16 mouse cellular contexts compared by ENCODE assay signal in genomic region chr16:91780151-91780550, GRCm38 (mm10).
"Had no signal": no experiment of that assay in that cellular context is flagged by ENCODE, and none has a peak within 500 bp of the region (broad histone marks: within the 10 kb centered on the region; RNA-seq: fewer than 3 reads in every experiment).

No protein-coding gene starts in this region.

- H3K4me2 ChIP-seq: liver, embryonic 15.5 days; lung, embryonic 15.5 days; midbrain, embryonic 11.5 days; midbrain, embryonic 13.5 days; midbrain, embryonic 15.5 days; neural tube, embryonic 12.5 days had no signal

- DNase-seq: liver, postnatal 0 days; lung, adult 2 months; lung, postnatal 14 days; lung, postnatal 36 days; right cerebral cortex, postnatal 25 days; right cerebral cortex, postnatal 4 days; spleen, adult 18-20 months had no signal

- H3K4me3 ChIP-seq: liver, embryonic 15.5 days; lung, embryonic 15.5 days; megakaryocyte, embryonic 14.5 days; midbrain, embryonic 13.5 days; midbrain, embryonic 15.5 days; neural tube, embryonic 12.5 days had no signal

- H3K9me3 ChIP-seq: liver, embryonic 15.5 days; lung, embryonic 15.5 days; megakaryocyte, embryonic 14.5 days; midbrain, embryonic 13.5 days; midbrain, embryonic 15.5 days; neural tube, embryonic 12.5 days had no signal

- H3K9ac ChIP-seq: liver, embryonic 15.5 days; liver, postnatal 0 days; lung, embryonic 15.5 days; midbrain, embryonic 13.5 days; midbrain, embryonic 15.5 days; neural tube, embryonic 12.5 days had no signal

- H3K27me3 ChIP-seq: lung, embryonic 15.5 days; midbrain, embryonic 13.5 days; midbrain, embryonic 15.5 days; neural tube, embryonic 12.5 days had no signal

- ATAC-seq: liver, postnatal 0 days; lung, postnatal 0 days; midbrain, embryonic 13.5 days; midbrain, embryonic 15.5 days had no signal

- H3K27ac ChIP-seq: liver, embryonic 15.5 days; lung, embryonic 15.5 days; macrophage; midbrain, embryonic 13.5 days; midbrain, embryonic 15.5 days; neural tube, embryonic 12.5 days had no signal

- H3K36me3 ChIP-seq: liver, embryonic 15.5 days; midbrain, embryonic 15.5 days had no signal

- H3K4me1 ChIP-seq: midbrain, embryonic 15.5 days had no signal
